Mouse (Mus musculus): ENCODE data around the gene Hyls1. TPM values are rescaled to one million over a fixed set of nuclear protein-coding genes. Genes with fewer than 3 reads are reported as not detected.
A peak's percentile ranks its signal among the peaks of the same experiment; 100 is the strongest.

Hyls1 gene
- polyA plus RNA-seq, 1 experiment from 2014 or later, result 18.4 TPM

DNA sequence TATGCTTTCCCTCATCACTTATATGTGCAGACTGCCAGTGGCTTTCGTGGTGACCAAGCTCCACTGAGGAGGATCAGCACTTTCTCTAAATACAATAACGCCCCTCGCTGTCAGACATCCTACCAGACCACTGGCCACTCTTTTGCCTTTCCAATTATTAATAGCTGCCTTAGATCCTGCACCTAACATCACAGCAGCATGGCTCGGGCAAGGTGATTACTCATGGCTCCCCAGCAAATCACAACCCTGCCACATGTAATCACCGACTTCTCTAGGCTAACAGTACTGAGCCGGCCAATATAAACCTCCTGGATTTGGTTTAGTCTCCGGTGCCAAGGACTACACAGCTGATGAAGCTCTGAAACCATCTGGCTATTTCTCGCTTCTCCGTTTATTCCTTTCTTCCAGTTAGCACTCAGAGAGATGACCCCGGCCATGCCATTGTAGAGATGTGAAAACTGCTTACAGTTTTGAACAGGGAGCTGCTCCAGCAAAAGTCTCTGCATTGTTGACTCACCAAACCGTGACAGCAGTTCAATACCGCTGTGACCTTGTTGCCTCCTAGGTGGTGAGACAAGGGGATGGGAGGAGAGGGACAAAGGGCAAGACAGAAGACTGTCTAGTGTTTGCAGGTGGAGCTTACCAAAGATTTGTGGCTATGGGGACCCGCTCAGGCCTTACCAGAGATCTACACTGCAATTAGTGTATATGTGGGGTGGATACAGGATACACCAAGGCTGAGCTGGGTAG lies 31.0 kb downstream of the Hyls1 start:
- Histone ChIP-seq H3K36me3 (ENCODE audit: control insufficient read depth, insufficient read depth, low read length) (no peaks in the 10 kb centered on the region), H3K4me1 (ENCODE audit: control insufficient read depth, insufficient read depth, low read length) (no peaks in the 10 kb centered on the region), H3K9ac (ENCODE audit: low read depth, low read length) (no peak overlapping the region), H3K4me3 (ENCODE audit: low read depth, low read length) (no peak overlapping the region), H3K27me3 (replicated peaks; ENCODE audit: control insufficient read depth, insufficient read depth, low read length) (no peaks in the 10 kb centered on the region), H3K4me2 (ENCODE audit: low read depth, low read length) (no peak overlapping the region), H3K9me3 (ENCODE audit: control insufficient read depth, low read length) (no peaks in the 10 kb centered on the region), H3K27ac (replicated peaks; ENCODE audit: low read depth, low read length) (no peak overlapping the region)
- 70% methylated on average over 13 of the region's 13 CpGs for WGBS
- no peak for DNase-seq (ENCODE audit: low spot score)
- no peak for ATAC-seq (ENCODE audit: low read depth)

DNA sequence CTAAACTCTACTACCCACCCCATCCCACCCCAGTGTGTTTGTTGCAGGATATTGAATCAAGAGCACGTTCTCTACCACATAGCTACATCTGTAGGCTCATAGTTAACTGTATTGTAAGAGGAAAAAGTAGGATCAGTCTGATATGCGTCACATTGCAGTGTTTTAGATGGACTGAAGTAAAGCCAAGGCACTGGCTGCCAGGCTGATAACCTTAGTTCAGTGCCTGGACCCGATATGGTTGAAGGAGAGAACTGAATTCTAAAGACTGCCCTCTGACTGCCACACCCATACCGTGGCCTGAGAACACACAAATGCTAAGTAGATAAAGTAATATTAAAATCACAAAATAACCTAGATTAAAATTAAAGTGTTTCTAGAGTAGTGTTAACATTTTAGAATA lies 34.3 kb downstream of the Hyls1 start:
- Histone ChIP-seq H3K36me3 (ENCODE audit: control insufficient read depth, insufficient read depth, low read length) (no peaks in the 10 kb centered on the region), H3K9me3 (ENCODE audit: control insufficient read depth, low read length) (no peaks in the 10 kb centered on the region), H3K27ac (replicated peaks; ENCODE audit: low read depth, low read length) (no peak overlapping the region), H3K4me1 (ENCODE audit: control insufficient read depth, insufficient read depth, low read length) (peaks cover 2% of the 10 kb centered on the region; the same call in 1 of the 2 replicates), H3K9ac (ENCODE audit: low read depth, low read length) (no peak overlapping the region), H3K27me3 (replicated peaks; ENCODE audit: control insufficient read depth, insufficient read depth, low read length) (no peaks in the 10 kb centered on the region), H3K4me2 (ENCODE audit: low read depth, low read length) (no peak overlapping the region), H3K4me3 (ENCODE audit: low read depth, low read length) (no peak overlapping the region)
- no peak for DNase-seq (ENCODE audit: low spot score)
- 68% methylated on average over 4 of the region's 4 CpGs for WGBS
- ATAC-seq (ENCODE audit: low read depth), result no peak

DNA sequence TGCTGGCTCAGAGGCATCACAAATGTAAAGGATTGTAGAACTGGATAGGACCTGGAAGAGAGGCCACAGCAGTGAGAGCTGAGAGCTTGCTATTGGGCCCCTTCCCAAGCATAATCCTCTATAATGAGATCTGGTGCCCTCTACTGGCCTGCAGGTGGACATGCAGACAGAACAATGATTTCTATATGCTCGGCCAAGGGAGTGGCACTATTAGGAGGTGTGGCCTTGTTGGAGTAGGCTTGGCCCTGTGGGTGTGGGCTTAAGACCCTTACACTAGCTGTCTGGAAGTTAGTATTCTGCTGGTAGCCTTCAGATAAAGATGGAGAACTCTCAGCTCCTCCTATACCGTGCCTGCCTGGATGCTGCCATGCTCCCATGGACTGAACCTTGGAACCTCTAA lies 35.1 kb downstream of the Hyls1 start:
- Histone ChIP-seq H3K36me3 (ENCODE audit: control insufficient read depth, insufficient read depth, low read length) (no peaks in the 10 kb centered on the region), H3K27ac (replicated peaks; ENCODE audit: low read depth, low read length) (no peak overlapping the region), H3K9ac (ENCODE audit: low read depth, low read length) (no peak overlapping the region), H3K4me3 (ENCODE audit: low read depth, low read length) (no peak overlapping the region), H3K4me1 (ENCODE audit: control insufficient read depth, insufficient read depth, low read length) (peaks cover 10% of the 10 kb centered on the region), H3K27me3 (replicated peaks; ENCODE audit: control insufficient read depth, insufficient read depth, low read length) (no peaks in the 10 kb centered on the region), H3K4me2 (ENCODE audit: low read depth, low read length) (no peak overlapping the region), H3K9me3 (ENCODE audit: control insufficient read depth, low read length) (no peaks in the 10 kb centered on the region)
- WGBS, result 2% methylated on average over 2 of the region's 2 CpGs
- ATAC-seq (ENCODE audit: low read depth) (peak; percentile 88), DNase-seq (ENCODE audit: low spot score) (peak; percentile 90)

DNA sequence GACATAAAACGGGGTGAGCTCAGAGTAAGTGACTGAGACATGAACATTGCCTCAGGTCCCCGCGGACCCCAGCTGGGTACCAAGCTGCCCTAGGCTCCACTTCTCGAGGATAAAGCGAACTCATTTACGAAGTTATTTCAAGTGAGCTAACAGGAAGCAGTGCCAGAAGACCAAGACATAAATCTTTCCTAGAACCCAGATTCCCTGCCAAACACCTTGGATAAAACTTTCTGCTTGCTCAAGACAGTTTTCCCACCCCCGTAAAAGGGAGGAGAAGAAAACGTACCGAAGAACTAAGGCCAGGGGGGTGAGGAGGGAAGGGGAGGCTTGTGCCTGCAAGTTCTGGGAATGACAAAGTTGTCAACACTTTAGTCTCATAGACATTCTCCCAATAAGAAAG lies 36.9 kb downstream of the Hyls1 start:
- H3K36me3 ChIP-seq (ENCODE audit: control insufficient read depth, insufficient read depth, low read length), result no peaks in the 10 kb centered on the region
- ATAC-seq (ENCODE audit: low read depth), result no peak
- WGBS, result 61% methylated on average over 9 of the region's 9 CpGs
- H3K9me3 ChIP-seq (ENCODE audit: control insufficient read depth, low read length), result no peaks in the 10 kb centered on the region
- peak; percentile 24 for DNase-seq (ENCODE audit: low spot score)
- H3K27ac ChIP-seq (replicated peaks; ENCODE audit: low read depth, low read length), result no peak overlapping the region
- no peak overlapping the region for H3K4me2 ChIP-seq (ENCODE audit: low read depth, low read length)
- H3K4me1 ChIP-seq (ENCODE audit: control insufficient read depth, insufficient read depth, low read length), result peaks cover 15% of the 10 kb centered on the region
- no peak overlapping the region for H3K4me3 ChIP-seq (ENCODE audit: low read depth, low read length)
- no peaks in the 10 kb centered on the region for H3K27me3 ChIP-seq (replicated peaks; ENCODE audit: control insufficient read depth, insufficient read depth, low read length)
- no peak overlapping the region for H3K9ac ChIP-seq (ENCODE audit: low read depth, low read length)

DNA sequence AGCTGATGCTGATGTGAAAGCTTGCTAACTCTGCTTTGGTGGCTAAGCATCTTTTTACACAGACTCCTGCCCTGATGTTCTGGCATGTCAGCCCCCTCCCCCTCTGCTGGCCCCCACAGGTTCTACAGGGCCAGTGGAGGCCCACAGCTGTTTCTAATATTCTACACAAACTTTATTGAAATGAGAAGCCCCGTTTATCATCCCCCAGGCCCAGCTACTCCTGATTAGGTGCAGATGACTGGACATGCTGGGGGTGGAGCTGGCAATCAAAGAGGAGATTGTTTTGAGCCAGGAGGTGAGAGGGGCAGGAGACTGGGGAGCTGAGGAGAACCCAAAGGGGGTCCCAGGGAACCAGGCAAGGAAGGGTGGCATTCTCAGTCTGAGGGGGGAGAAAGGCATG lies 40.4 kb downstream of the Hyls1 start:
- Histone ChIP-seq H3K9ac (ENCODE audit: low read depth, low read length) (0 out of 2 replicates have a peak overlapping the region, but pooled peaks have one; percentile 8), H3K4me3 (ENCODE audit: low read depth, low read length) (no peak overlapping the region), H3K4me1 (ENCODE audit: control insufficient read depth, insufficient read depth, low read length) (peaks cover 15% of the 10 kb centered on the region), H3K27ac (replicated peaks; ENCODE audit: low read depth, low read length) (peak overlapping the region; percentile 75), H3K9me3 (ENCODE audit: control insufficient read depth, low read length) (no peaks in the 10 kb centered on the region), H3K27me3 (replicated peaks; ENCODE audit: control insufficient read depth, insufficient read depth, low read length) (no peaks in the 10 kb centered on the region), H3K4me2 (ENCODE audit: low read depth, low read length) (no peak overlapping the region), H3K36me3 (ENCODE audit: control insufficient read depth, insufficient read depth, low read length) (no peaks in the 10 kb centered on the region)
- DNase-seq (ENCODE audit: low spot score) (peak; percentile 76), ATAC-seq (ENCODE audit: low read depth) (peak; percentile 63; the same call in 1 of the 2 replicates)
- 9% methylated on average over 1 of the region's 1 CpGs for WGBS

DNA sequence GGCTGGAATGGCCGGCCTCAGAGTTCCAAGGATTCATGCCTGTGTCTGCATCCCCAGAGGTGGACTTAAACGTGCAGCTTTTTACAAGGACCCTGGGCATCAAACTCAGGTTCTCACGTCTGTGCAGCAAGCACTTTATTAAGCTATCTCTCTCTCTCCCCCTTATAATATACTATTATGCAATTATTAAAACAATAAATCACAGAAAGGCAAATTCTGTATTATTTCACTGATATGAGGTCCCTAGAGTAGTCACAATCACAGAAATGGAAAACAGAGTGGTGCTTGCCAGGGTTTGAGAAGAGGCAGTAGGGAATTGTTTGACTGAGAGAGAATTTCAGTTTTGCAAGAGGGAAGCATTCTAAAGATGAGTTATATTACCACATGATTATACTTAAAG lies 41.1 kb downstream of the Hyls1 start:
- ATAC-seq (ENCODE audit: low read depth), result no peak
- WGBS, result 34% methylated on average over 3 of the region's 3 CpGs
- Histone ChIP-seq H3K9ac (ENCODE audit: low read depth, low read length) (no peak overlapping the region), H3K36me3 (ENCODE audit: control insufficient read depth, insufficient read depth, low read length) (no peaks in the 10 kb centered on the region), H3K4me1 (ENCODE audit: control insufficient read depth, insufficient read depth, low read length) (peaks cover 21% of the 10 kb centered on the region), H3K4me3 (ENCODE audit: low read depth, low read length) (no peak overlapping the region), H3K27ac (replicated peaks; ENCODE audit: low read depth, low read length) (no peak overlapping the region; the same call in 1 of the 2 replicates), H3K4me2 (ENCODE audit: low read depth, low read length) (no peak overlapping the region), H3K27me3 (replicated peaks; ENCODE audit: control insufficient read depth, insufficient read depth, low read length) (no peaks in the 10 kb centered on the region), H3K9me3 (ENCODE audit: control insufficient read depth, low read length) (no peaks in the 10 kb centered on the region)
- peak; percentile 33 for DNase-seq (ENCODE audit: low spot score)

DNA sequence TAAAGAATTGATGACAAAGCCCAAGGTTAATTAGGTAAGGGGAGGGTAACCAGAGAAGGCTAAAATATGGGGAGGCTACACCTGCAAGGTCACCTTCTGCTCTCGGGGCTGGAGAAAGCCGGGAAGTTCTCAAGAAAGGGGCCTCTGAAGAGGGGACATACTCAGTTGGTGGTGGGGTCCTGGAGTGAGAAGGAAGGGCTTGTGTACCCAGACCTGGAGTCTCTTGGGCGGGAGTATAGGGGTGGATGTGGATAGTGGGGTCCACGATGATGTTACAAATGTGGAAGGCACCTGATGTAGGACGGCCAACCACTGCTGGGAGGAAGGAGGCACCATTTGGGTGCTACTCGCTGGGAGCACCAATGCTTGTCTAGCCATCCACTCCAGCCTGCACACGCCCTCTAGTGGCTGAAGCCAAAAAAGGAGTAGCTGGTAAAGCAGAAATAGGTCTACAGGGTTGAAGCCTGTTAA lies 46.2 kb downstream of the Hyls1 start:
- peak overlapping the region; percentile 6; the same call in 1 of the 2 replicates for H3K4me2 ChIP-seq (ENCODE audit: low read depth, low read length)
- DNase-seq (ENCODE audit: low spot score) (peak; percentile 88), ATAC-seq (ENCODE audit: low read depth) (peak; percentile 85)

DNA sequence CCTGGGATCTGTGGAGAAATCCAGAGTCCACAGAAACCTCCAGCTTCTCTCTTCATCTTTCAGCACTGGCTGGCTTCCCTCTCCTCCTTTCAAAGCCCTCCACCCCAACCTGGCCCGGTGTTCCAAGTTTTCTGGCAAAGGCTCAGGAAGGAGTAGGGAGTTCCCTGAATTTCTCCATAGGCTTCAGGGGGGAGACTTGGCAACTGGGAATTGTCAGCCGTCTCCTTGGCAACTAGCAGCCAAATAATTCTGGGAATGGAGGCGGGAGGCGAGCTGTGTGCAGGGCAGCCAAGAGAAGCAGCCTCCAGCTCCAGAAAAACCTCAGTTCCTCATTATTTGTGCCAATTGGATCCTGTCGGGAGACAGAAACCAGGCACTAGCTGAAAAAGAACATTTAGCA lies 46.7 kb downstream of the Hyls1 start:
- peak; percentile 90 for ATAC-seq (ENCODE audit: low read depth)
- WGBS, result 21% methylated on average over 5 of the region's 5 CpGs
- peak overlapping the region; percentile 61 for H3K27ac ChIP-seq (replicated peaks; ENCODE audit: low read depth, low read length)
- peak overlapping the region; percentile 6; the same call in 1 of the 2 replicates for H3K4me2 ChIP-seq (ENCODE audit: low read depth, low read length)
- no peak overlapping the region for H3K4me3 ChIP-seq (ENCODE audit: low read depth, low read length)
- peak; percentile 96 for DNase-seq (ENCODE audit: low spot score)
- H3K9me3 ChIP-seq (ENCODE audit: control insufficient read depth, low read length), result no peaks in the 10 kb centered on the region
- no peak overlapping the region for H3K9ac ChIP-seq (ENCODE audit: low read depth, low read length)
- H3K36me3 ChIP-seq (ENCODE audit: control insufficient read depth, insufficient read depth, low read length), result no peaks in the 10 kb centered on the region
- no peaks in the 10 kb centered on the region for H3K27me3 ChIP-seq (replicated peaks; ENCODE audit: control insufficient read depth, insufficient read depth, low read length)
- peaks cover 9% of the 10 kb centered on the region for H3K4me1 ChIP-seq (ENCODE audit: control insufficient read depth, insufficient read depth, low read length)

More for the DNA sequence above, 46.2 kb downstream of the Hyls1 start:
- no peak overlapping the region for H3K4me3 ChIP-seq (ENCODE audit: low read depth, low read length)
- H3K4me1 ChIP-seq (ENCODE audit: control insufficient read depth, insufficient read depth, low read length), result peaks cover 9% of the 10 kb centered on the region
- WGBS, result 13% methylated on average over 7 of the region's 7 CpGs
- peak overlapping the region; percentile 61 for H3K27ac ChIP-seq (replicated peaks; ENCODE audit: low read depth, low read length)
- H3K9ac ChIP-seq (ENCODE audit: low read depth, low read length), result no peak overlapping the region
- no peaks in the 10 kb centered on the region for H3K27me3 ChIP-seq (replicated peaks; ENCODE audit: control insufficient read depth, insufficient read depth, low read length)
- H3K9me3 ChIP-seq (ENCODE audit: control insufficient read depth, low read length), result no peaks in the 10 kb centered on the region
- no peaks in the 10 kb centered on the region for H3K36me3 ChIP-seq (ENCODE audit: control insufficient read depth, insufficient read depth, low read length)
